Mouse (Mus musculus) thymus, postnatal 25 days (tissue): Measurements from ENCODE around the gene Neurl4.
A peak's percentile ranks its signal among the peaks of the same experiment; 100 is the strongest.
"Not testable (repeated sequence)": the region's sequence is repeated elsewhere in the genome, so short reads cannot be mapped to it uniquely, and the experiment has no call there.

ENCODE experiments used
- DNase-seq: peaks from one replicate; pipeline ENCODE4 v3.0.0; 2022

The Neurl4 gene

GRCm38 (mm10) chr11:69914372-69914764 is 13.5 kb downstream of the Neurl4 start:
- no peak for DNase-seq

- DNase-seq = no peak
These were observed 14.1 kb downstream of the Neurl4 start for GRCm38 (mm10) chr11:69914917-69915430.

- DNase-seq = no peak
These were observed 15.1 kb downstream of the Neurl4 start for GRCm38 (mm10) chr11:69915667-69916627.

GRCm38 (mm10) chr11:69916652-69917378 is 15.9 kb downstream of the Neurl4 start:
- not testable (repeated sequence) for DNase-seq

GRCm38 (mm10) chr11:69917379-69917948 is 16.6 kb downstream of the Neurl4 start:
- no peak for DNase-seq

- DNase-seq = no peak
These were observed 17.2 kb downstream of the Neurl4 start for GRCm38 (mm10) chr11:69918118-69918517.

- no peak for DNase-seq
These were observed 18.2 kb downstream of the Neurl4 start for GRCm38 (mm10) chr11:69919053-69919452.

- peak; percentile 65 for DNase-seq
These were observed 18.9 kb downstream of the Neurl4 start for GRCm38 (mm10) chr11:69919661-69920265.

GRCm38 (mm10) chr11:69920266-69921031 is 19.6 kb downstream of the Neurl4 start:
- DNase-seq = peak; percentile 45

GRCm38 (mm10) chr11:69921114-69922011 is 20.5 kb downstream of the Neurl4 start, which contains the start of gene Eif5a:
TSS of gene Eif5a (minus strand) at chr11:69921958.
- DNase-seq = peak; percentile 100

GRCm38 (mm10) chr11:69922012-69922756 is 21.3 kb downstream of the Neurl4 start:
- peak; percentile 29 for DNase-seq

GRCm38 (mm10) chr11:69922796-69923195 is 21.9 kb downstream of the Neurl4 start:
- DNase-seq = no peak

GRCm38 (mm10) chr11:69927501-69927900 is 26.6 kb downstream of the Neurl4 start:
- no peak for DNase-seq

GRCm38 (mm10) chr11:69929712-69930111 is 28.8 kb downstream of the Neurl4 start:
- DNase-seq = no peak

- not testable (repeated sequence) for DNase-seq
These were observed 29.3 kb downstream of the Neurl4 start for GRCm38 (mm10) chr11:69930176-69930575.

- peak; percentile 45 for DNase-seq
These were observed 30.2 kb downstream of the Neurl4 start for GRCm38 (mm10) chr11:69930967-69931537.

- no peak for DNase-seq
These were observed 30.9 kb downstream of the Neurl4 start for GRCm38 (mm10) chr11:69931769-69932168.

GRCm38 (mm10) chr11:69932254-69932653 is 31.4 kb downstream of the Neurl4 start:
- peak; percentile 43 for DNase-seq

GRCm38 (mm10) chr11:69933066-69933465 is 32.2 kb downstream of the Neurl4 start:
- DNase-seq = no peak

- DNase-seq = peak; percentile 94
These were observed 33.3 kb downstream of the Neurl4 start for GRCm38 (mm10) chr11:69934169-69934568.
